Mouse (Mus musculus): ENCODE data around the gene Lyrm4. TPM values are rescaled to one million over a fixed set of nuclear protein-coding genes. Genes with fewer than 3 reads are reported as not detected.
A peak's percentile ranks its signal among the peaks of the same experiment; 100 is the strongest.

Gene Lyrm4
- polyA plus RNA-seq (2015; fragmentation: Nextera tagmentation; extraction: Ambion mirVana) = 26.0 and 26.1 TPM in 2 replicates

GRCm38 (mm10) chr13:36117143-36118014, at the start of gene Lyrm4, which contains the start of gene Fars2:
TSS of gene Lyrm4 (minus strand) at chr13:36117526.
TSS of gene Fars2 (plus strand) at chr13:36117412.
- peak within 1 kb of the TSS; percentile 84 for H3K4me3 ChIP-seq (ENCODE audit: low read length)
- no peaks in the 10 kb centered on the region for H3K9me3 ChIP-seq (replicated peaks; ENCODE audit: control insufficient read depth, low read length)
- H3K36me3 ChIP-seq (ENCODE audit: control insufficient read depth, insufficient read depth) = no peaks in the 10 kb centered on the region
- H3K27me3 ChIP-seq (ENCODE audit: control insufficient read depth, insufficient read depth, low read length) = no peaks in the 10 kb centered on the region
- H3K9ac ChIP-seq (ENCODE audit: low read length) = peak within 1 kb of the TSS; percentile 84
- peak within 1 kb of the TSS; percentile 99 for H3K27ac ChIP-seq (ENCODE audit: low read length)
- ATAC-seq (replicated peaks; ENCODE audit: extremely low read depth, insufficient read depth, low FRiP score) = peak; percentile 99
- H3K4me2 ChIP-seq (ENCODE audit: low read depth, low read length) = peak within 1 kb of the TSS; percentile 90
- 0% methylated on average over 74 of the region's 75 CpGs for WGBS
- H3K4me1 ChIP-seq (ENCODE audit: control insufficient read depth, insufficient read depth, low read length) = peaks cover 18% of the 10 kb centered on the region

GRCm38 (mm10) chr13:36163898-36164297, 46.6 kb upstream of the Lyrm4 start:
- Histone ChIP-seq H3K9ac (ENCODE audit: low read length) (no peak overlapping the region), H3K4me2 (ENCODE audit: low read depth, low read length) (no peak overlapping the region), H3K27ac (ENCODE audit: low read length) (no peak overlapping the region), H3K36me3 (ENCODE audit: control insufficient read depth, insufficient read depth) (no peaks in the 10 kb centered on the region), H3K4me3 (ENCODE audit: low read length) (no peak overlapping the region), H3K4me1 (ENCODE audit: control insufficient read depth, insufficient read depth, low read length) (no peaks in the 10 kb centered on the region), H3K9me3 (replicated peaks; ENCODE audit: control insufficient read depth, low read length) (no peaks in the 10 kb centered on the region), H3K27me3 (ENCODE audit: control insufficient read depth, insufficient read depth, low read length) (no peaks in the 10 kb centered on the region)
- 74% methylated on average over 1 of the region's 1 CpGs for WGBS
- ATAC-seq (replicated peaks; ENCODE audit: extremely low read depth, insufficient read depth, low FRiP score) = no peak

- Histone ChIP-seq H3K4me1 (ENCODE audit: control insufficient read depth, insufficient read depth, low read length) (peaks cover under 1% of the 10 kb centered on the region; the same call in 1 of the 2 replicates), H3K4me2 (ENCODE audit: low read depth, low read length) (no peak overlapping the region), H3K36me3 (ENCODE audit: control insufficient read depth, insufficient read depth) (no peaks in the 10 kb centered on the region), H3K9me3 (replicated peaks; ENCODE audit: control insufficient read depth, low read length) (no peaks in the 10 kb centered on the region), H3K4me3 (ENCODE audit: low read length) (no peak overlapping the region), H3K27me3 (ENCODE audit: control insufficient read depth, insufficient read depth, low read length) (no peaks in the 10 kb centered on the region), H3K9ac (ENCODE audit: low read length) (no peak overlapping the region), H3K27ac (ENCODE audit: low read length) (no peak overlapping the region)
- WGBS = 83% methylated on average over 5 of the region's 5 CpGs
- ATAC-seq (replicated peaks; ENCODE audit: extremely low read depth, insufficient read depth, low FRiP score) = no peak
Measured at GRCm38 (mm10) chr13:36163411-36163810, 46.1 kb upstream of the Lyrm4 start.

GRCm38 (mm10) chr13:36156340-36156931, 39.1 kb upstream of the Lyrm4 start:
- peaks cover 14% of the 10 kb centered on the region; the same call in 1 of the 2 replicates for H3K4me1 ChIP-seq (ENCODE audit: control insufficient read depth, insufficient read depth, low read length)
- H3K9me3 ChIP-seq (replicated peaks; ENCODE audit: control insufficient read depth, low read length) = no peaks in the 10 kb centered on the region; the same call in 1 of the 2 replicates
- H3K4me2 ChIP-seq (ENCODE audit: low read depth, low read length) = no peak overlapping the region
- ATAC-seq (replicated peaks; ENCODE audit: extremely low read depth, insufficient read depth, low FRiP score) = 0 out of 2 replicates have a peak, but pooled peaks have one; percentile 41
- no peak overlapping the region for H3K9ac ChIP-seq (ENCODE audit: low read length)
- 71% methylated on average over 7 of the region's 7 CpGs for WGBS
- peaks cover 3% of the 10 kb centered on the region; the same call in 1 of the 2 replicates for H3K36me3 ChIP-seq (ENCODE audit: control insufficient read depth, insufficient read depth)
- H3K27ac ChIP-seq (ENCODE audit: low read length) = no peak overlapping the region
- H3K4me3 ChIP-seq (ENCODE audit: low read length) = no peak overlapping the region
- H3K27me3 ChIP-seq (ENCODE audit: control insufficient read depth, insufficient read depth, low read length) = no peaks in the 10 kb centered on the region

- Histone ChIP-seq H3K4me3 (ENCODE audit: low read length) (no peak overlapping the region), H3K9me3 (replicated peaks; ENCODE audit: control insufficient read depth, low read length) (no peaks in the 10 kb centered on the region; the same call in 1 of the 2 replicates), H3K36me3 (ENCODE audit: control insufficient read depth, insufficient read depth) (peaks cover 3% of the 10 kb centered on the region; the same call in 1 of the 2 replicates), H3K9ac (ENCODE audit: low read length) (no peak overlapping the region), H3K4me1 (ENCODE audit: control insufficient read depth, insufficient read depth, low read length) (peaks cover 15% of the 10 kb centered on the region; the same call in 1 of the 2 replicates), H3K27ac (ENCODE audit: low read length) (no peak overlapping the region), H3K4me2 (ENCODE audit: low read depth, low read length) (no peak overlapping the region), H3K27me3 (ENCODE audit: control insufficient read depth, insufficient read depth, low read length) (no peaks in the 10 kb centered on the region)
- ATAC-seq (replicated peaks; ENCODE audit: extremely low read depth, insufficient read depth, low FRiP score) = no peak
- 59% methylated on average over 5 of the region's 5 CpGs for WGBS
Measured at GRCm38 (mm10) chr13:36152728-36153498, 35.6 kb upstream of the Lyrm4 start.

GRCm38 (mm10) chr13:36150272-36150671, 32.9 kb upstream of the Lyrm4 start:
- Histone ChIP-seq H3K9me3 (replicated peaks; ENCODE audit: control insufficient read depth, low read length) (no peaks in the 10 kb centered on the region), H3K27ac (ENCODE audit: low read length) (no peak overlapping the region), H3K4me1 (ENCODE audit: control insufficient read depth, insufficient read depth, low read length) (peaks cover 25% of the 10 kb centered on the region), H3K4me2 (ENCODE audit: low read depth, low read length) (no peak overlapping the region), H3K36me3 (ENCODE audit: control insufficient read depth, insufficient read depth) (no peaks in the 10 kb centered on the region), H3K27me3 (ENCODE audit: control insufficient read depth, insufficient read depth, low read length) (no peaks in the 10 kb centered on the region), H3K4me3 (ENCODE audit: low read length) (no peak overlapping the region), H3K9ac (ENCODE audit: low read length) (no peak overlapping the region)
- 78% methylated on average over 5 of the region's 5 CpGs for WGBS
- no peak for ATAC-seq (replicated peaks; ENCODE audit: extremely low read depth, insufficient read depth, low FRiP score)

- H3K4me3 ChIP-seq (ENCODE audit: low read length) = no peak overlapping the region
- H3K4me1 ChIP-seq (ENCODE audit: control insufficient read depth, insufficient read depth, low read length) = peaks cover 26% of the 10 kb centered on the region
- ATAC-seq (replicated peaks; ENCODE audit: extremely low read depth, insufficient read depth, low FRiP score) = peak; percentile 70; the same call in 1 of the 2 replicates
- H3K4me2 ChIP-seq (ENCODE audit: low read depth, low read length) = no peak overlapping the region
- peak overlapping the region; percentile 21; the same call in 1 of the 2 replicates for H3K27ac ChIP-seq (ENCODE audit: low read length)
- no peaks in the 10 kb centered on the region for H3K36me3 ChIP-seq (ENCODE audit: control insufficient read depth, insufficient read depth)
- H3K9ac ChIP-seq (ENCODE audit: low read length) = no peak overlapping the region
- H3K27me3 ChIP-seq (ENCODE audit: control insufficient read depth, insufficient read depth, low read length) = no peaks in the 10 kb centered on the region
- 69% methylated on average over 6 of the region's 6 CpGs for WGBS
- no peaks in the 10 kb centered on the region for H3K9me3 ChIP-seq (replicated peaks; ENCODE audit: control insufficient read depth, low read length)
Measured at GRCm38 (mm10) chr13:36149175-36149939, 32.0 kb upstream of the Lyrm4 start.

- Histone ChIP-seq H3K27me3 (ENCODE audit: control insufficient read depth, insufficient read depth, low read length) (no peaks in the 10 kb centered on the region), H3K4me2 (ENCODE audit: low read depth, low read length) (no peak overlapping the region), H3K9me3 (replicated peaks; ENCODE audit: control insufficient read depth, low read length) (no peaks in the 10 kb centered on the region), H3K36me3 (ENCODE audit: control insufficient read depth, insufficient read depth) (no peaks in the 10 kb centered on the region), H3K9ac (ENCODE audit: low read length) (no peak overlapping the region), H3K4me3 (ENCODE audit: low read length) (no peak overlapping the region), H3K4me1 (ENCODE audit: control insufficient read depth, insufficient read depth, low read length) (peaks cover 18% of the 10 kb centered on the region), H3K27ac (ENCODE audit: low read length) (no peak overlapping the region)
- ATAC-seq (replicated peaks; ENCODE audit: extremely low read depth, insufficient read depth, low FRiP score) = no peak
- 52% methylated on average over 1 of the region's 1 CpGs for WGBS
Measured at GRCm38 (mm10) chr13:36145601-36146000, 28.3 kb upstream of the Lyrm4 start.
